Mouse (Mus musculus): Measurements from ENCODE around the gene Zfp850. TPM values are rescaled to one million over a fixed set of nuclear protein-coding genes. Genes with fewer than 3 reads are reported as not detected.

The Zfp850 gene
- total RNA-seq (2012; rRNA removed): 5.1 and 5.2 TPM in 2 replicates
- 1 to 10 TPM in 1 of 2 experiments, not detected in 1; 3.3 TPM for polyA plus RNA-seq (2012; ENCODE audit: insufficient read depth in 1 of 2, insufficient read length in 2 of 2, low read depth in 1 of 2, low replicate concordance in 2 of 2, missing spikeins in 1 of 2)

GRCm38 (mm10) chr7:28013549-28014444 is at the start of gene Zfp850:
Gene Zfp850, minus strand, starts transcription at chr7:28014115.
- TF ChIP-seq USF1 (IDR thresholded peaks at IDR 0.05; ENCODE audit: low read depth, low read length) (no peak), TCF12 (IDR thresholded peaks at IDR 0.05; ENCODE audit: low read depth, low read length) (0 out of 2 replicates have a peak, but pooled peaks have one; percentile 31), MYC (IDR thresholded peaks at IDR 0.05; ENCODE audit: low read depth, low read length) (no peak), MYB (IDR thresholded peaks at IDR 0.05; ENCODE audit: low read depth, low read length) (no peak), USF2 (IDR thresholded peaks at IDR 0.05; ENCODE audit: borderline replicate concordance in 1 of 2, insufficient read depth in 1 of 2, low read depth in 1 of 2, low read length in 2 of 2) (no peak), MAZ (IDR thresholded peaks at IDR 0.05; ENCODE audit: low read depth, low read length) (peak; percentile 89), ZNF384 (IDR thresholded peaks at IDR 0.05; ENCODE audit: low read depth, low read length) (no peak), POLR2A (IDR thresholded peaks at IDR 0.05; ENCODE audit: control insufficient read depth in 1 of 2, insufficient read depth in 1 of 2, low read depth in 1 of 2, low read length in 2 of 2, poor library complexity in 1 of 2) (peak; percentile 69 to 77; a peak in 3 of 4 replicates), POLR2AphosphoS5 (IDR thresholded peaks at IDR 0.05; ENCODE audit: borderline replicate concordance, low read depth, low read length) (no peak), MXI1 (IDR thresholded peaks at IDR 0.05; ENCODE audit: low read depth, low read length) (peak; percentile 90), JUND (IDR thresholded peaks at IDR 0.05; ENCODE audit: low read depth, low read length) (no peak), CTCF (IDR thresholded peaks at IDR 0.05 in 2 of 3, conservative IDR thresholded peaks at IDR 0.05 in 1 of 3; ENCODE audit: control insufficient read depth in 1 of 3, insufficient read depth in 1 of 3, low read depth in 2 of 3, low read length in 3 of 3, poor library complexity in 1 of 3, severe bottlenecking in 1 of 3) (no peak), MAX (IDR thresholded peaks at IDR 0.05; ENCODE audit: low read length) (peak; percentile 44), SIN3A (IDR thresholded peaks at IDR 0.05; ENCODE audit: low read length) (peak; percentile 69), NELFE (IDR thresholded peaks at IDR 0.05; ENCODE audit: low read depth, low read length) (peak; percentile 70), NRF1 (IDR thresholded peaks at IDR 0.05; ENCODE audit: insufficient read depth, low read depth, low read length, poor library complexity, severe bottlenecking) (no peak), BHLHE40 (IDR thresholded peaks at IDR 0.05; ENCODE audit: borderline replicate concordance, low read depth, low read length) (no peak), CHD1 (IDR thresholded peaks at IDR 0.05; ENCODE audit: low read depth, low read length) (no peak), ETS1 (IDR thresholded peaks at IDR 0.05; ENCODE audit: low read depth, low read length) (no peak), KAT2A (conservative IDR thresholded peaks at IDR 0.05; ENCODE audit: low read depth, low read length) (peak; percentile 57; the same call in 1 of the 2 replicates), ZKSCAN1 (IDR thresholded peaks at IDR 0.05; ENCODE audit: low read depth, low read length) (no peak), ZMIZ1 (IDR thresholded peaks at IDR 0.05; ENCODE audit: low read depth, low read length) (no peak), POLR2AphosphoS2 (IDR thresholded peaks at IDR 0.05; ENCODE audit: low read length) (no peak), TBP (IDR thresholded peaks at IDR 0.05; ENCODE audit: low read depth, low read length) (no peak), EP300 (IDR thresholded peaks at IDR 0.05; ENCODE audit: low read depth in 1 of 2, low read length in 2 of 2) (no peak), E2F4 (IDR thresholded peaks at IDR 0.05; ENCODE audit: borderline replicate concordance, low read depth, low read length) (no peak), ELF1 (IDR thresholded peaks at IDR 0.05; ENCODE audit: low read depth, low read length) (peak; percentile 54; the same call in 1 of the 2 replicates), GATA1 (IDR thresholded peaks at IDR 0.05; ENCODE audit: low read depth, low read length) (no peak), HCFC1 (IDR thresholded peaks at IDR 0.05; ENCODE audit: low read depth, low read length) (peak; percentile 83)
- Histone ChIP-seq H3K9ac (ENCODE audit: control insufficient read depth, low read depth, low read length, poor library complexity, severe bottlenecking) (peak within 1 kb of the TSS; percentile 89), H3K9me3 (replicated peaks; ENCODE audit: insufficient read depth, low read length) (no peaks in the 10 kb centered on the region), H3K27me3 (ENCODE audit: control insufficient read depth in 1 of 2, insufficient read depth in 2 of 2, low read length in 2 of 2) (no peaks in the 10 kb centered on the region; a peak in 1 of 4 replicates), H3K79me2 (ENCODE audit: control insufficient read depth, insufficient read depth, low read length, poor library complexity) (peaks cover 17% of the 10 kb centered on the region), H3K27ac (ENCODE audit: control insufficient read depth, low read depth, low read length) (peak within 1 kb of the TSS; percentile 52), H3K36me3 (ENCODE audit: control insufficient read depth in 1 of 2, insufficient read depth in 2 of 2, low read length in 2 of 2) (no peaks in the 10 kb centered on the region; a peak in 1 of 4 replicates), H3K4me3 (ENCODE audit: control insufficient read depth in 1 of 2, insufficient read depth in 1 of 2, low read depth in 2 of 2, low read length in 2 of 2) (peak within 1 kb of the TSS; percentile 88 to 98), H3K4me1 (ENCODE audit: control insufficient read depth in 1 of 2, insufficient read depth in 2 of 2, low read length in 2 of 2) (peaks cover 0 to 8% of the 10 kb centered on the region in 2 experiments; a peak in 3 of 4 replicates)
- peak; percentile 77 for DNase-seq (ENCODE audit: low read depth, low spot score)

Measured in MEL (cell line).